Mouse (Mus musculus) neural tube, embryonic 14.5 days (tissue): ENCODE measurements around the gene Plekhg4. TPM values are rescaled to one million over a fixed set of nuclear protein-coding genes. Genes with fewer than 3 reads are reported as not detected.
A peak's percentile ranks its signal among the peaks of the same experiment; 100 is the strongest.

Source experiments
- ATAC-seq: fragments of 200-750 bp; cut with Nextera tagmentation; 2 replicates; pipeline ENCODE4 v1.8.0; 2017; ENCODE audit warnings: low read depth, mild to moderate bottlenecking, moderate TSS enrichment, moderate library complexity
- H3K27ac ChIP-seq: fragments of 300-500 bp; sonication (generic); 2 replicates; pipeline ENCODE4 v1.5.1; 2014; ENCODE audit warnings: low read depth, mild to moderate bottlenecking, control low read depth, low read length, moderate library complexity, mixed read lengths
- H3K27me3 ChIP-seq: fragments of 300-500 bp; sonication (generic); 2 replicates; pipeline ENCODE4 v1.6.1; 2014; ENCODE audit warnings: low read length; ENCODE audit not compliant: control insufficient read depth, insufficient read depth
- H3K36me3 ChIP-seq: fragments of 300-500 bp; sonication (generic); 2 replicates; pipeline ENCODE4 v1.6.1; 2014; ENCODE audit warnings: low read length, mixed read lengths; ENCODE audit not compliant: control insufficient read depth, insufficient read depth
- H3K4me1 ChIP-seq: fragments of 300-500 bp; sonication (generic); 2 replicates; pipeline ENCODE4 v1.6.1; 2014; ENCODE audit warnings: low read length; ENCODE audit not compliant: control insufficient read depth, insufficient read depth
- H3K4me2 ChIP-seq: fragments of 300-500 bp; sonication (generic); 2 replicates; pipeline ENCODE4 v1.6.1; 2014; ENCODE audit warnings: mild to moderate bottlenecking, low read depth, low read length, control low read depth
- H3K4me3 ChIP-seq: fragments of 300-500 bp; sonication (generic); 2 replicates; pipeline ENCODE4 v1.5.1; 2014; ENCODE audit warnings: low read depth, low read length, control low read depth, mixed read lengths
- H3K9ac ChIP-seq: fragments of 300-500 bp; sonication (generic); replicated peaks from 2 replicates; pipeline ENCODE4 v1.6.1; 2014; ENCODE audit warnings: low read depth, mild to moderate bottlenecking, control low read depth, low read length, mixed read lengths
- H3K9me3 ChIP-seq: fragments of 300-500 bp; sonication (generic); 2 replicates; pipeline ENCODE4 v1.6.1; 2016; ENCODE audit warnings: low read length; ENCODE audit not compliant: control insufficient read depth
- WGBS: fragments of 180-500 bp; shearing (Covaris S2); extraction: QIAGEN DNeasy Blood & Tissue Kit; methylation state at CpG from one replicate; pipeline ENCODE4 v1.1.7; 2014; 5-methylcytosine and 5-hydroxymethylcytosine counted together
- polyA plus RNA-seq: library from polyadenylated mRNA; unstranded; fragments of >200 nt; fragmentation: Nextera tagmentation; extraction: Ambion mirVana; gene quantifications from 2 replicates; pipeline ENCODE4 v1.2.1, GENCODE M21; 2014

Gene Plekhg4
- 2.3 and 2.6 TPM in 2 replicates for polyA plus RNA-seq

- H3K4me1 ChIP-seq = no peaks in the 10 kb centered on the region
- H3K27me3 ChIP-seq = no peaks in the 10 kb centered on the region
- no peak within 1 kb of the TSS for H3K27ac ChIP-seq
- H3K4me3 ChIP-seq = no peak within 1 kb of the TSS
- no peaks in the 10 kb centered on the region for H3K9me3 ChIP-seq
- no peak for ATAC-seq
- no peak within 1 kb of the TSS for H3K9ac ChIP-seq
- no peaks in the 10 kb centered on the region for H3K36me3 ChIP-seq
- H3K4me2 ChIP-seq = no peak within 1 kb of the TSS; the same call in 1 of the 2 replicates
- WGBS = 57% methylated on average over 2 of the region's 2 CpGs
Measured at GRCm38 (mm10) chr8:105373032-105373431, at the start of gene Plekhg4. Gene Plekhg4, plus strand, starts transcription at chr8:105373274.

- H3K36me3 ChIP-seq = peaks cover 19% of the 10 kb centered on the region
- H3K4me1 ChIP-seq = peaks cover 17% of the 10 kb centered on the region
- H3K4me2 ChIP-seq = peak overlapping the region; percentile 92
- H3K9me3 ChIP-seq = no peaks in the 10 kb centered on the region
- peak; percentile 62 for ATAC-seq
- H3K9ac ChIP-seq = peak overlapping the region; percentile 78
- no peaks in the 10 kb centered on the region for H3K27me3 ChIP-seq
- under 1% methylated on average over 12 of the region's 12 CpGs for WGBS
- H3K4me3 ChIP-seq = peak overlapping the region; percentile 80
- peak overlapping the region; percentile 82 for H3K27ac ChIP-seq
Measured at GRCm38 (mm10) chr8:105325641-105326093, 47.4 kb upstream of the Plekhg4 start.

GRCm38 (mm10) chr8:105326141-105326672 lies 46.9 kb upstream of the Plekhg4 start, which contains the start of the genes Lrrc29 and Tmem208:
Gene Lrrc29, minus strand, starts transcription at chr8:105326278.
Gene Tmem208, plus strand, starts transcription at chr8:105326354.
- under 1% methylated on average over 36 of the region's 36 CpGs for WGBS
- Histone ChIP-seq H3K9ac (peak within 1 kb of the TSS; percentile 78), H3K27me3 (no peaks in the 10 kb centered on the region), H3K27ac (peak within 1 kb of the TSS; percentile 82), H3K4me2 (peak within 1 kb of the TSS; percentile 92), H3K9me3 (no peaks in the 10 kb centered on the region), H3K4me1 (peaks cover 17% of the 10 kb centered on the region), H3K36me3 (peaks cover 23% of the 10 kb centered on the region), H3K4me3 (peak within 1 kb of the TSS; percentile 80)
- ATAC-seq = peak; percentile 92

GRCm38 (mm10) chr8:105326968-105327367 lies 46.1 kb upstream of the Plekhg4 start:
- Histone ChIP-seq H3K36me3 (peaks cover 26% of the 10 kb centered on the region), H3K27me3 (no peaks in the 10 kb centered on the region), H3K9ac (peak overlapping the region; percentile 63), H3K9me3 (no peaks in the 10 kb centered on the region), H3K4me1 (peaks cover 17% of the 10 kb centered on the region), H3K4me3 (peak overlapping the region; percentile 80), H3K27ac (peak overlapping the region; percentile 82; the same call in 1 of the 2 replicates), H3K4me2 (peak overlapping the region; percentile 92)
- no peak for ATAC-seq
- WGBS = 48% methylated on average over 6 of the region's 6 CpGs

GRCm38 (mm10) chr8:105330325-105330724 lies 42.7 kb upstream of the Plekhg4 start:
- WGBS = 94% methylated on average over 12 of the region's 12 CpGs
- Histone ChIP-seq H3K36me3 (peaks cover 26% of the 10 kb centered on the region), H3K4me1 (peaks cover 8% of the 10 kb centered on the region), H3K27ac (no peak overlapping the region), H3K4me3 (no peak overlapping the region), H3K4me2 (no peak overlapping the region), H3K27me3 (no peaks in the 10 kb centered on the region), H3K9me3 (no peaks in the 10 kb centered on the region), H3K9ac (no peak overlapping the region)
- ATAC-seq = no peak

GRCm38 (mm10) chr8:105331469-105331868 lies 41.6 kb upstream of the Plekhg4 start:
- no peak overlapping the region for H3K9ac ChIP-seq
- H3K27ac ChIP-seq = no peak overlapping the region
- H3K4me1 ChIP-seq = peaks cover 6% of the 10 kb centered on the region
- H3K36me3 ChIP-seq = peaks cover 26% of the 10 kb centered on the region
- H3K9me3 ChIP-seq = no peaks in the 10 kb centered on the region
- no peak overlapping the region for H3K4me2 ChIP-seq
- no peak for ATAC-seq
- WGBS = 95% methylated on average over 22 of the region's 22 CpGs
- no peaks in the 10 kb centered on the region for H3K27me3 ChIP-seq
- no peak overlapping the region for H3K4me3 ChIP-seq

GRCm38 (mm10) chr8:105331931-105332330 lies 41.1 kb upstream of the Plekhg4 start:
- no peaks in the 10 kb centered on the region for H3K27me3 ChIP-seq
- H3K9me3 ChIP-seq = no peaks in the 10 kb centered on the region
- H3K4me1 ChIP-seq = peaks cover 6% of the 10 kb centered on the region
- no peak overlapping the region for H3K4me2 ChIP-seq
- no peak for ATAC-seq
- no peak overlapping the region for H3K9ac ChIP-seq
- peaks cover 26% of the 10 kb centered on the region for H3K36me3 ChIP-seq
- WGBS = 93% methylated on average over 9 of the region's 9 CpGs
- no peak overlapping the region for H3K27ac ChIP-seq
- no peak overlapping the region for H3K4me3 ChIP-seq

- no peaks in the 10 kb centered on the region for H3K9me3 ChIP-seq
- no peak overlapping the region for H3K9ac ChIP-seq
- H3K4me2 ChIP-seq = no peak overlapping the region
- 71% methylated on average over 2 of the region's 2 CpGs for WGBS
- H3K4me3 ChIP-seq = no peak overlapping the region
- ATAC-seq = no peak
- no peak overlapping the region for H3K27ac ChIP-seq
- H3K4me1 ChIP-seq = peaks cover under 1% of the 10 kb centered on the region
- peaks cover 26% of the 10 kb centered on the region for H3K36me3 ChIP-seq
- H3K27me3 ChIP-seq = no peaks in the 10 kb centered on the region
Measured at GRCm38 (mm10) chr8:105332523-105332922, 40.6 kb upstream of the Plekhg4 start.

- Histone ChIP-seq H3K27me3 (no peaks in the 10 kb centered on the region), H3K27ac (no peak overlapping the region), H3K36me3 (0 out of 2 replicates have a peak, but pooled peaks cover under 1% of the 10 kb centered on the region), H3K4me1 (no peaks in the 10 kb centered on the region), H3K4me2 (no peak overlapping the region), H3K4me3 (no peak overlapping the region), H3K9ac (no peak overlapping the region), H3K9me3 (no peaks in the 10 kb centered on the region)
- WGBS = 47% methylated on average over 32 of the region's 32 CpGs
- ATAC-seq = peak; percentile 26; the same call in 1 of the 2 replicates
Measured at GRCm38 (mm10) chr8:105336373-105337130, 36.5 kb upstream of the Plekhg4 start.
